Mouse (Mus musculus) kidney, embryonic 15.5 days (tissue): ENCODE results near the gene Rnf113a2. TPM values are rescaled to one million over a fixed set of nuclear protein-coding genes. Genes with fewer than 3 reads are reported as not detected.
A peak's percentile ranks its signal among the peaks of the same experiment; 100 is the strongest.

Experiments used
- ATAC-seq: fragments of 200-750 bp; cut with Nextera tagmentation; replicated peaks from 2 replicates; pipeline ENCODE4 v1.8.0; 2017; ENCODE audit warnings: moderate TSS enrichment; ENCODE audit not compliant: low FRiP score
- H3K27ac ChIP-seq: fragments of 300-500 bp; sonication (generic); 2 replicates; pipeline ENCODE4 v1.5.1; 2015; ENCODE audit warnings: mild to moderate bottlenecking, inconsistent platforms
- H3K27me3 ChIP-seq: fragments of 300-500 bp; sonication (generic); 2 replicates; pipeline ENCODE4 v1.6.1; 2015; ENCODE audit warnings: inconsistent platforms
- H3K36me3 ChIP-seq: fragments of 300-500 bp; sonication (generic); 2 replicates; pipeline ENCODE4 v1.6.1; 2015; ENCODE audit warnings: inconsistent platforms
- H3K4me1 ChIP-seq: fragments of 300-500 bp; sonication (generic); 2 replicates; pipeline ENCODE4 v1.6.1; 2015; ENCODE audit warnings: inconsistent platforms
- H3K4me2 ChIP-seq: fragments of 300-500 bp; sonication (generic); 2 replicates; pipeline ENCODE4 v1.6.1; 2015; ENCODE audit warnings: moderate library complexity, mild to moderate bottlenecking, inconsistent platforms
- H3K4me3 ChIP-seq: fragments of 300-500 bp; sonication (generic); replicated peaks from 2 replicates; pipeline ENCODE4 v1.5.1; 2015; ENCODE audit warnings: mild to moderate bottlenecking, inconsistent platforms
- H3K9ac ChIP-seq: fragments of 300-500 bp; sonication (generic); 2 replicates; pipeline ENCODE4 v1.6.1; 2015; ENCODE audit warnings: mild to moderate bottlenecking, inconsistent platforms
- H3K9me3 ChIP-seq: fragments of 300-500 bp; sonication (generic); replicated peaks from 2 replicates; pipeline ENCODE4 v1.6.1; 2016; ENCODE audit warnings: inconsistent platforms
- WGBS: fragments of 180-500 bp; shearing (Covaris S2); methylation state at CpG from one replicate; pipeline ENCODE4 v1.1.7; 2015; ENCODE audit warnings: mixed read lengths; 5-methylcytosine and 5-hydroxymethylcytosine counted together
- polyA plus RNA-seq: library from polyadenylated mRNA; unstranded; fragments of >200 nt; fragmentation: Nextera tagmentation; extraction: Ambion mirVana; gene quantifications from 2 replicates; pipeline ENCODE4 v1.2.1, GENCODE M21; 2015

Gene Rnf113a2
- polyA plus RNA-seq, 1 experiment from 2014 or later, result 23.8 TPM

GRCm38 (mm10) chr12:84408819-84409507, 8.0 kb upstream of the Rnf113a2 start, which contains the start of the genes Entpd5 and Bbof1:
Gene Entpd5 (minus strand): TSS chr12:84409029.
Gene Bbof1 (plus strand): TSS chr12:84409071.
- peak within 1 kb of the TSS; percentile 95 for H3K4me2 ChIP-seq
- WGBS, result 2% methylated on average over 61 of the region's 63 CpGs

GRCm38 (mm10) chr12:84417605-84417922, 568 bp downstream of the Rnf113a2 start:
- Histone ChIP-seq H3K9ac (peak overlapping the region; percentile 54), H3K27ac (no peak overlapping the region), H3K4me2 (peak overlapping the region; percentile 88), H3K9me3 (no peaks in the 10 kb centered on the region; the same call in 1 of the 2 replicates), H3K27me3 (no peaks in the 10 kb centered on the region), H3K36me3 (peaks cover 3% of the 10 kb centered on the region; the same call in 1 of the 2 replicates), H3K4me1 (peaks cover 6% of the 10 kb centered on the region; the same call in 1 of the 2 replicates), H3K4me3 (peak overlapping the region; percentile 67)
- 35% methylated on average over 18 of the region's 18 CpGs for WGBS
- no peak for ATAC-seq

More at GRCm38 (mm10) chr12:84408819-84409507, 8.0 kb upstream of the Rnf113a2 start, which contains the start of the genes Entpd5 and Bbof1:
- Histone ChIP-seq H3K4me3 (peak within 1 kb of the TSS; percentile 76), H3K27me3 (no peaks in the 10 kb centered on the region), H3K36me3 (no peaks in the 10 kb centered on the region), H3K9ac (peak within 1 kb of the TSS; percentile 73), H3K4me1 (peaks cover 13% of the 10 kb centered on the region), H3K9me3 (no peaks in the 10 kb centered on the region), H3K27ac (peak within 1 kb of the TSS; percentile 84)
- ATAC-seq, result peak; percentile 93

DNA sequence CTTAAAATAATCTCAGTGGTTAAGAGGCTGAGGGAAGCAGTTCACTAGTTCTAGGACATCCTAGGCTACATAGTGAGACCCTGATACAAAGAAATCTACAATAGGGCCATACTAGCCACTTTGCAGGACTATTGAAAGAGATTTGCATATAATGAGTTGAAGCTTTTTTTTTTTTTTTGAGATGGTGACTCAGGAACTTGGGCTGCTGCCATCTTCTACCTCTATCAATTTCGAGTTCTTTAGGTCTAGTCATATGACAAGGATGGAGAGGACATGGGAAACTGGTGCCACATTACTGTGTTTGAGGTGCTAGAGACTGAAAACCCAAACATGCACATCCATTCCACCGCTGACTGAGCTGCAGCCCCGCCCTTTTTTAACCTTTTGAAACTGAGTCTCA, 7.0 kb downstream of the Rnf113a2 start:
- Histone ChIP-seq H3K36me3 (no peaks in the 10 kb centered on the region), H3K4me3 (no peak overlapping the region), H3K4me2 (no peak overlapping the region), H3K9ac (no peak overlapping the region), H3K27ac (no peak overlapping the region), H3K9me3 (no peaks in the 10 kb centered on the region), H3K27me3 (no peaks in the 10 kb centered on the region), H3K4me1 (no peaks in the 10 kb centered on the region)
- 58% methylated on average over 3 of the region's 3 CpGs for WGBS
- no peak for ATAC-seq

DNA sequence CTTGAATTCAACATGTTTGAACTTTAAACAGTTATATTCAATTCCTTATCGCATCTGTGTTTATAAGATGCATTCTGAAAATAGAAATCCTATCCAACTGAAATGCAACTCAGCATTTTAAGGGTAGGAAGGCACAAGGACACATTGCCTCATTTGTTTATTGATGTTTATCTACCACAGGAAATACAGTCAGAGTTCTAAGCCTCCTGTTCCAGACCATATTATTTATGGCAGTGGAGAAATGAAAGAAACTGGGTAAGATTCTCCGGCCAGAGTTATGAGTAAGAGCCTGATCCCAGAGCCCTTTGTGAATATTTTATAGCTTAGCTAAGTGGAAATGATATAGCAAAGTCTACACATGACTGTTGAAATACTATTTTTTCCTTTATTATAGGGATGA, 12.8 kb downstream of the Rnf113a2 start:
- 83% methylated on average over 2 of the region's 2 CpGs for WGBS
- Histone ChIP-seq H3K4me2 (no peak overlapping the region), H3K4me3 (no peak overlapping the region)

DNA sequence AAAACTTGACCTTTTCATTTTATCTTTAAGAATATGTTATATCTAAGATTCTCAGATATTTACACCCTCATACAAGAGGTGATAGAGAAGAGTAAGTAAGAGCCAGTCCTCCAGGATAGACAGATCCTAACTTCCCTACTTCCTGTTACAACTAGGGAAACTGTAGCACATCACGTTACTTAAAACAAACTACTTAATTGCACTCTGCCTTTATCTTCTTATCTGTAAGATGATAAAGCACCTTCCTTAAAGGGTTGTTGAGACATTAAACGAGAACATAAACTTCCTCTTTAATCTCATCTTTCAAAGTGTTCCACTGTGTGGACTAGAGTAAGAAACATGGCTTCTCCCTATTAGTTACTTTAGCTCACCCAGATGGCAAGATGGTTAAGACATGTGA, 21.7 kb downstream of the Rnf113a2 start:
- Histone ChIP-seq H3K36me3 (peaks cover 10% of the 10 kb centered on the region), H3K4me2 (no peak overlapping the region), H3K9me3 (no peaks in the 10 kb centered on the region), H3K4me1 (no peaks in the 10 kb centered on the region), H3K27ac (no peak overlapping the region), H3K4me3 (no peak overlapping the region), H3K27me3 (no peaks in the 10 kb centered on the region), H3K9ac (no peak overlapping the region)
- ATAC-seq, result no peak
- 52% methylated on average over 2 of the region's 2 CpGs for WGBS

More for the DNA sequence above, 12.8 kb downstream of the Rnf113a2 start:
- Histone ChIP-seq H3K4me1 (no peaks in the 10 kb centered on the region), H3K36me3 (peaks cover 19% of the 10 kb centered on the region; the same call in 1 of the 2 replicates), H3K27me3 (no peaks in the 10 kb centered on the region), H3K27ac (no peak overlapping the region), H3K9me3 (no peaks in the 10 kb centered on the region), H3K9ac (no peak overlapping the region)
- ATAC-seq, result no peak

GRCm38 (mm10) chr12:84442526-84442925, 25.5 kb downstream of the Rnf113a2 start:
- ATAC-seq, result no peak
- Histone ChIP-seq H3K4me1 (no peaks in the 10 kb centered on the region), H3K9ac (no peak overlapping the region), H3K4me3 (no peak overlapping the region), H3K27me3 (no peaks in the 10 kb centered on the region), H3K27ac (no peak overlapping the region), H3K4me2 (no peak overlapping the region), H3K36me3 (peaks cover 6% of the 10 kb centered on the region; the same call in 1 of the 2 replicates), H3K9me3 (no peaks in the 10 kb centered on the region)
- 70% methylated on average over 4 of the region's 4 CpGs for WGBS

DNA sequence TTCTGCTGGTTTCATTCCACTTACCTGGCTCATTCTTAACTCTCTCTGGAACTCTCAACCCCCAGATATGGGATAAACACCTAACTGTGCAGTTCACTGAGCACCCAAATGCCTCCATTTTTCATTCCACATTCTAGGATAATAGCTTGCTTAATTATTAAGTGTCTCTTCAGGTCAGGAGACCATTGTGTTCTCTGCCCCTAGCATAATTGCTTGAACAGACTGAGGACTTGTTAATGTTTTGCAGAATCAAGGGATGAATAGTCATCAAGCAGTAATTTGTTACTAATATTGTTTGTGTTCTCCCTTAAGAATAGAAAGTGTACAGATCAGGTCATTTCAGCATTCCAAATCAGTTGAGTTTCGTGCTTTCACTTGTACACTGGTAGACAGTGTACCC, 30.4 kb downstream of the Rnf113a2 start:
- Histone ChIP-seq H3K27ac (no peak overlapping the region), H3K9ac (no peak overlapping the region), H3K4me2 (no peak overlapping the region), H3K36me3 (no peaks in the 10 kb centered on the region), H3K4me1 (peaks cover 16% of the 10 kb centered on the region), H3K9me3 (no peaks in the 10 kb centered on the region), H3K27me3 (no peaks in the 10 kb centered on the region), H3K4me3 (no peak overlapping the region)
- 74% methylated on average over 1 of the region's 1 CpGs for WGBS
- no peak for ATAC-seq

DNA sequence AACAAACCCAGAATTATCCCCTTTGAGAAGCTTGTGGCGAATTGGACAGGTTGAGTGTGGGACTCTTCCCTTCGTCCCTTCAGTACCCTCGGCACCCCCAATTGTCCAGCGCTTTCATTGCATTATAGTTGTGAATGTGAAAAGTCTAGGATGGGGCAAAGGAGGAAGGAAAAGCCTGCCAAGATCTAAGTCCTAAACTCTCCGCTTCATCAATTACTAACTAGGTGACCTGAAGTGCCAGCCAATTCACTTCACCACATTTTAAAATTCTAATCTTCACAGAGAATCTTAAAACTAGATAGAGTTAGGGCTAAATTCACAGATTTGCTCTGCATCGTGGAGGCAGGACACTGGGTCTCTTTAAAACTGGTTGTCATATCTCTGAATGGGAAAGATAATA, 31.2 kb downstream of the Rnf113a2 start:
- no peak for ATAC-seq
- H3K9ac ChIP-seq, result no peak overlapping the region
- no peaks in the 10 kb centered on the region for H3K27me3 ChIP-seq
- peaks cover 21% of the 10 kb centered on the region for H3K4me1 ChIP-seq
- no peak overlapping the region for H3K4me3 ChIP-seq
- no peak overlapping the region for H3K4me2 ChIP-seq
- H3K9me3 ChIP-seq, result no peaks in the 10 kb centered on the region
- H3K27ac ChIP-seq, result 0 out of 2 replicates have a peak overlapping the region, but pooled peaks have one; percentile 20
- 78% methylated on average over 6 of the region's 6 CpGs for WGBS
- H3K36me3 ChIP-seq, result no peaks in the 10 kb centered on the region

- Histone ChIP-seq H3K27me3 (no peaks in the 10 kb centered on the region), H3K9ac (no peak overlapping the region), H3K4me3 (peak overlapping the region; percentile 75), H3K27ac (peak overlapping the region; percentile 83; the same call in 1 of the 2 replicates), H3K36me3 (no peaks in the 10 kb centered on the region), H3K4me2 (peak overlapping the region; percentile 91), H3K9me3 (no peaks in the 10 kb centered on the region), H3K4me1 (peaks cover 21% of the 10 kb centered on the region)
- WGBS, result 47% methylated on average over 10 of the region's 10 CpGs
- ATAC-seq, result no peak
Measured at GRCm38 (mm10) chr12:84449887-84450286, 32.9 kb downstream of the Rnf113a2 start.

DNA sequence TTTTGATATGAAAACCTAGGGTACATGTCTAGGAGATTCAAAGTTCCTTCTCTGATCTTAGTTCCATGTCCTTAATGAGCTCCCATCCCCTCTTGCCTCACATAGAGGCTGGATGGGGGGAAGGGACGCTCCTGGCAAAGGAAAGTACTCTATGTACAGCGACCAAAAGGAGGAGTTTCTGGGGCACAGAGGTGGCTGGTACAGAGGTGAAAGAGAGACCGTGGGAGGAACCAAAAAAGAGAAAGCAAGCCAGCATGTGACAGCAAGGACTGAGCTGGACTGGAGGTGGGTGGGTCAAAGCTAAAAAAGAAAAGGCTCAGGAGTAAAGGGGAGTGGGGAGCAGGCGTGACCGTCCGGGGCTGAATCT, 33.3 kb downstream of the Rnf113a2 start:
- Histone ChIP-seq H3K4me2 (peak overlapping the region; percentile 91), H3K27ac (peak overlapping the region; percentile 83), H3K9me3 (no peaks in the 10 kb centered on the region), H3K36me3 (no peaks in the 10 kb centered on the region), H3K4me3 (peak overlapping the region; percentile 75), H3K9ac (peak overlapping the region; percentile 50), H3K27me3 (no peaks in the 10 kb centered on the region), H3K4me1 (peaks cover 21% of the 10 kb centered on the region)
- peak; percentile 6; the same call in 1 of the 2 replicates for ATAC-seq
- 1% methylated on average over 6 of the region's 6 CpGs for WGBS

DNA sequence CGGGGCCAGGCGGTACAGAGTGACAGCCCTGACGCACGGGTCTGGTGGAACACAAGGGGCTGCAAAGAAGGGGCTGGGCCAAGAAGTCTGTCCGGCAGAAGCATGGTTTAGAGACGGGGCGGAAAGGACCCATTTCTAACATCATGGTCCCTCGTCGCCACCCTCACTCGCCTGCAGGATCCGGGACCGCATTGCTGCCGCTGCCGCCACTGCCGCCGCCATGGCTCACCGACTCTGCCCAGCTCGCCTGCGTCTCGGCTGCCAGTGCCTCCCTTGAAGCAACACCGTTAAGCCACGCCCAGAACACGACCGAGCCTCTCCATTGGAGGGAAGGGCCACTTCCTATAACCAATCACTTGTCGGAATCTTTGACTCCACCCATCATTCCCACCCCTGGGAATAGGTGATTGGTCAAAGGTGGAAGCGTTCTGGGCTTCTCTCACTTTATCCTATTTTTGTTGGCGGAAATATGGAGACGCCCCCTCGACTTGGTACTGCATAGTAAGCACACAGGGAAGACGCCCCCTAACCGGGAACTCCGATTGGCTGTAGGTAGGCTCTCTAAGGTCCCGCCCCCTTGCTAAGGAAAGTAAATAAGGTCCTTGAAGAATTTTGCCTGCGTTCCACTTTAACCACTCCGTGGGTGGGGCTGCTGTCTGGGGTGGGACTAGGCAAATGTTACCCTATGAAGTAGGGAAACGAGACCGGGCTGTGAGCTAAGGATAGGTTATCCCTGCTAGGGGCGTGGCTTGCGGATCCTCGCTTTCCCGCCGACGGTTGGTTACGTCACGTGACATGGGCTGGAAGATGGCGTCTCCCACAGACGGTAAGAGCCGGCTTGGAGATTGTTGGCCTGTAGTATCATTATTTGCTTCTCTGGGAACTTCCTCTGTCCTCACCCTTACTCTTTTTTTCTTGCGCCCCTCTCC, 34.0 kb downstream of the Rnf113a2 start, which contains the start of the genes Aldh6a1 and Lin52:
TSS of gene Aldh6a1 (minus strand) at position 287 of the 929 bp plus-strand sequence.
TSS of gene Lin52 (plus strand) at position 705 of the 929 bp plus-strand sequence.
- Histone ChIP-seq H3K36me3 (no peaks in the 10 kb centered on the region), H3K4me1 (peaks cover 21% of the 10 kb centered on the region), H3K4me3 (peak within 1 kb of the TSS; percentile 75), H3K9ac (peak within 1 kb of the TSS; percentile 59), H3K9me3 (no peaks in the 10 kb centered on the region), H3K27ac (peak within 1 kb of the TSS; percentile 83), H3K4me2 (peak within 1 kb of the TSS; percentile 91), H3K27me3 (no peaks in the 10 kb centered on the region)
- peak; percentile 99 for ATAC-seq
- WGBS, result under 1% methylated on average over 49 of the region's 49 CpGs

- Histone ChIP-seq H3K27me3 (no peaks in the 10 kb centered on the region), H3K9me3 (no peaks in the 10 kb centered on the region), H3K27ac (peak overlapping the region; percentile 69), H3K36me3 (peaks cover 1% of the 10 kb centered on the region), H3K4me3 (peak overlapping the region; percentile 75), H3K9ac (peak overlapping the region; percentile 59), H3K4me2 (peak overlapping the region; percentile 91), H3K4me1 (peaks cover 21% of the 10 kb centered on the region)
- 2% methylated on average over 11 of the region's 11 CpGs for WGBS
- ATAC-seq, result no peak
Measured at GRCm38 (mm10) chr12:84451801-84452200, 34.8 kb downstream of the Rnf113a2 start.
